Mouse (Mus musculus): Measurements from ENCODE around the gene Gpx6. TPM values are rescaled to one million over a fixed set of nuclear protein-coding genes. Genes with fewer than 3 reads are reported as not detected.

Gpx6 gene
- total RNA-seq, 1 experiment: 2.1 TPM

DNA sequence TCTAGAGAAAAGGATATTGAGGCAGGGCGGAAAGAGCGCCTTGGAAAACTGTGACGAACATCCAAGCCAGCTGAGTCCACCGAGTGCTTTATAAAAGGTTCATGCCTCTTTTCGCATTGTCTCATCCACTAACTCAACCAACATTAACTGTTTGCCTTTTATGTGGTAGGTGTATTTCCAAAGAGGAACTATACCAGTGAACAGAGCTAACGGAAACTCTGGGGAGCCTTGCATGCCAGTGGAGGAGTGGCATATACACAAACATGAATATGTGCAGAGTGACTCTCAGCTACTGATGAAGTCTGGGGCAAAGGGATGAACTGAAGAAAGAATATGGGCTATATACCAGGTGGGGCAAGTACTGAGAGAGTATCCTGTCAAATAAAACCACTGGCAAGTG is 11.5 kb downstream of the Gpx6 start:
- no peaks in the 10 kb centered on the region for H3K36me3 ChIP-seq (ENCODE audit: control insufficient read depth, insufficient read depth, low read length, poor library complexity, severe bottlenecking)
- no peaks in the 10 kb centered on the region for H3K4me1 ChIP-seq (ENCODE audit: control insufficient read depth in 2 of 2, insufficient read depth in 2 of 2, low read length in 2 of 2, poor library complexity in 1 of 2)
- no peaks in the 10 kb centered on the region for H3K9me3 ChIP-seq (ENCODE audit: control insufficient read depth, insufficient read depth, low read depth, low read length)
- H3K27ac ChIP-seq (ENCODE audit: insufficient read depth, low read depth, low read length, poor library complexity, severe bottlenecking): no peak overlapping the region
- H3K4me3 ChIP-seq (ENCODE audit: insufficient read depth in 1 of 2, low read depth in 1 of 2, low read length in 2 of 2, poor library complexity in 1 of 2, severe bottlenecking in 1 of 2): no peak overlapping the region
- in situ Hi-C loops (cut with MboI; ENCODE audit: low sequenced_read_pairs in 2 of 2, unreplicated experiment in 2 of 2): no loop called here
- DNase-seq (ENCODE audit: low read depth, low spot score): no peak
- no peak for TF ChIP-seq HCFC1 (IDR thresholded peaks at IDR 0.05; ENCODE audit: borderline replicate concordance, insufficient read depth, low read length)
- no peak for TF ChIP-seq CHD2 (IDR thresholded peaks at IDR 0.05; ENCODE audit: low read depth, low read length)
- no peak for TF ChIP-seq ZNF384 (IDR thresholded peaks at IDR 0.05; ENCODE audit: low read depth, low read length)
- no peak for TF ChIP-seq ZC3H11A (IDR thresholded peaks at IDR 0.05; ENCODE audit: borderline replicate concordance, low read depth, low read length)
- no peak for TF ChIP-seq MAFK (IDR thresholded peaks at IDR 0.05; ENCODE audit: insufficient read depth, low read depth, low read length)
- no peak overlapping the region for H3K9ac ChIP-seq (ENCODE audit: insufficient read depth, low read depth, low read length, poor library complexity, severe bottlenecking)

- peak overlapping the region; percentile 21 to 81; a peak in 2 of 4 replicates for H3K4me3 ChIP-seq (ENCODE audit: insufficient read depth in 1 of 2, low read depth in 1 of 2, low read length in 2 of 2, poor library complexity in 1 of 2, severe bottlenecking in 1 of 2)
- no peaks in the 10 kb centered on the region for H3K4me1 ChIP-seq (ENCODE audit: control insufficient read depth in 2 of 2, insufficient read depth in 2 of 2, low read length in 2 of 2, poor library complexity in 1 of 2)
- no peak overlapping the region for H3K9ac ChIP-seq (ENCODE audit: insufficient read depth, low read depth, low read length, poor library complexity, severe bottlenecking)
- TF ChIP-seq ZNF384 (IDR thresholded peaks at IDR 0.05; ENCODE audit: low read depth, low read length) (no peak), MAFK (IDR thresholded peaks at IDR 0.05; ENCODE audit: insufficient read depth, low read depth, low read length) (0 out of 2 replicates have a peak, but pooled peaks have one; percentile 49)
- H3K9me3 ChIP-seq (ENCODE audit: control insufficient read depth, insufficient read depth, low read depth, low read length): no peaks in the 10 kb centered on the region
- H3K36me3 ChIP-seq (ENCODE audit: control insufficient read depth, insufficient read depth, low read length, poor library complexity, severe bottlenecking): no peaks in the 10 kb centered on the region
- in situ Hi-C loops (cut with MboI; ENCODE audit: low sequenced_read_pairs in 2 of 2, unreplicated experiment in 2 of 2): no loop called here
- peak; percentile 71 for DNase-seq (ENCODE audit: low read depth, low spot score)
- no peak overlapping the region for H3K27ac ChIP-seq (ENCODE audit: insufficient read depth, low read depth, low read length, poor library complexity, severe bottlenecking)
Measured at GRCm38 (mm10) chr13:21326191-21326590, 14.3 kb downstream of the Gpx6 start.

DNA sequence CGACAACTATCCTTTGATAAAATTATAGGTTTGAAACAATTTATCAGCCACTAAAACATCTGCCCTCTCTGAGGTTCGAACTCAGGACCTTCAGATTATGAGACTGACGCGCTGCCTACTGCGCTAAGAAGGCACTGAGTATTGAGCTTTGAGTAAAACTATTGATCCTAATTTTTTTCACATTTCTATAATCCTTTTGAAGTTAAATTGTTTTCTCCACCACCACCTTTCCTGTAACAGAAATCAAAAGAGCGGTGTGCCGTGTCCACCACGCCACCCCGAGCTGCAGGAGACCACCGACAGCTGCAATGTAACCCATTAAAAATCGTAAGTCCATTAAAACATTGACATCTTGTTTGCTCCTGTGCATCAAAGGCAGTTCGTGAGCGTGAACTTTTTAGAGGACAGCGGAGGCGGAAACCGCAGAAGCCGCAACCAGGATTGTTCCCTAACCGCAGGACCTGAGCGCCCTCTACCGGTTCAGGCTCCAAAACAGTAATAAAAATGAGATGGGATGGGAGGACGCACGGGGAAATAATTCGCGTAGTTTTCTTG is 14.8 kb downstream of the Gpx6 start:
- peak; percentile 91 for DNase-seq (ENCODE audit: low read depth, low spot score)
- in situ Hi-C loops (cut with MboI; ENCODE audit: low sequenced_read_pairs in 2 of 2, unreplicated experiment in 2 of 2): no loop called here
- Histone ChIP-seq H3K4me1 (ENCODE audit: control insufficient read depth in 2 of 2, insufficient read depth in 2 of 2, low read length in 2 of 2, poor library complexity in 1 of 2) (no peaks in the 10 kb centered on the region), H3K9ac (ENCODE audit: insufficient read depth, low read depth, low read length, poor library complexity, severe bottlenecking) (peak overlapping the region; percentile 72), H3K27ac (ENCODE audit: insufficient read depth, low read depth, low read length, poor library complexity, severe bottlenecking) (no peak overlapping the region), H3K4me3 (ENCODE audit: insufficient read depth in 1 of 2, low read depth in 1 of 2, low read length in 2 of 2, poor library complexity in 1 of 2, severe bottlenecking in 1 of 2) (peak overlapping the region; percentile 81 to 86), H3K36me3 (ENCODE audit: control insufficient read depth, insufficient read depth, low read length, poor library complexity, severe bottlenecking) (no peaks in the 10 kb centered on the region), H3K9me3 (ENCODE audit: control insufficient read depth, insufficient read depth, low read depth, low read length) (no peaks in the 10 kb centered on the region)
- TF ChIP-seq HCFC1 (IDR thresholded peaks at IDR 0.05; ENCODE audit: borderline replicate concordance, insufficient read depth, low read length) (0 out of 2 replicates have a peak, but pooled peaks have one; percentile 44), ZNF384 (IDR thresholded peaks at IDR 0.05; ENCODE audit: low read depth, low read length) (no peak), MAFK (IDR thresholded peaks at IDR 0.05; ENCODE audit: insufficient read depth, low read depth, low read length) (peak; percentile 76), ZC3H11A (IDR thresholded peaks at IDR 0.05; ENCODE audit: borderline replicate concordance, low read depth, low read length) (peak; percentile 73), CHD2 (IDR thresholded peaks at IDR 0.05; ENCODE audit: low read depth, low read length) (no peak)

DNA sequence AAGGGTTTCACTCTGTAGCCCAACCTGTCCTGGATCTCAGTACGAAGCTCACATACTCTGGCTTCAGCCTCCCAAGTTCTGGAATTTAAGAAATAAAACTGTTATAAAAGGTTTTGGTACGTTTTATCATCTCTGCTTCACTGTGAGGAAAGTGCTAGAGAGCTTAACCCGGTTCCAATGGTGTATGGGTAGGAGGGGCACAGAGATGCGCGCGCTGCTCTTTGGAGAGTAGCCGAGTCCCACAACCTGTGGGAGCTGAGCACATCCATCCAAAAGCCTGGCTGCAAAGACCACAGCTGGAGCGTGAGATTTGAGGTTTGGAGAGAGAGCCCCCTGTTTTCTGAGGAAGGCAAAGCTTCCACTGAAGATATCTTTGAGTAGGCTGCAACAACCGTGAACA is 15.5 kb downstream of the Gpx6 start:
- peak; percentile 40 for DNase-seq (ENCODE audit: low read depth, low spot score)
- no peaks in the 10 kb centered on the region for H3K9me3 ChIP-seq (ENCODE audit: control insufficient read depth, insufficient read depth, low read depth, low read length)
- no peak overlapping the region for H3K27ac ChIP-seq (ENCODE audit: insufficient read depth, low read depth, low read length, poor library complexity, severe bottlenecking)
- H3K36me3 ChIP-seq (ENCODE audit: control insufficient read depth, insufficient read depth, low read length, poor library complexity, severe bottlenecking): no peaks in the 10 kb centered on the region
- no peak for TF ChIP-seq MAFK (IDR thresholded peaks at IDR 0.05; ENCODE audit: insufficient read depth, low read depth, low read length)
- TF ChIP-seq CHD2 (IDR thresholded peaks at IDR 0.05; ENCODE audit: low read depth, low read length): no peak
- H3K4me3 ChIP-seq (ENCODE audit: insufficient read depth in 1 of 2, low read depth in 1 of 2, low read length in 2 of 2, poor library complexity in 1 of 2, severe bottlenecking in 1 of 2): peak overlapping the region; percentile 81 to 86
- in situ Hi-C loops (cut with MboI; ENCODE audit: low sequenced_read_pairs in 2 of 2, unreplicated experiment in 2 of 2): no loop called here
- peak overlapping the region; percentile 35; the same call in 1 of the 2 replicates for H3K9ac ChIP-seq (ENCODE audit: insufficient read depth, low read depth, low read length, poor library complexity, severe bottlenecking)
- H3K4me1 ChIP-seq (ENCODE audit: control insufficient read depth in 2 of 2, insufficient read depth in 2 of 2, low read length in 2 of 2, poor library complexity in 1 of 2): no peaks in the 10 kb centered on the region

DNA sequence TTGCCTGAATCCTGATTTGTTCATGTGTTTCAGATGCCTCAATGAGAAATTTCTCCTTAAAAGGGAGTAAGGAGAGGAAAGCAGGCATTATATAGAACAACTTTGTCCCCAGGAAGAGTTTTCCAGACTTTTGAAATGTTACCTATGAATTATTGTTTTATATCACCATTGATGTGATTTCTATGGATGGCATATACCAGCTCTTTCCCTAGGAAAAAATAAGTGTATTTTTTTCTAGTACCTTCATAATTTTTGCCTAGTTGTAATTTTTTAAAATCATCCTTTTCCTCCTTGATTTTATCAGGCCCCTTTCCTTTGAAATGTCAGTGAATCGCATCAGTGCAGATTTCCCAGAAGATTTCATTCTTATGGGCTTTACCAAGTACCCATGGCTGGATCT is 34.7 kb downstream of the Gpx6 start, which contains the start of gene Olfr1367:
Olfr1367 (plus strand) TSS at position 301 of the 400 bp plus-strand sequence.
- no peaks in the 10 kb centered on the region for H3K9me3 ChIP-seq (ENCODE audit: control insufficient read depth, insufficient read depth, low read depth, low read length)
- in situ Hi-C loops (cut with MboI; ENCODE audit: low sequenced_read_pairs in 2 of 2, unreplicated experiment in 2 of 2): no loop called here
- no peak within 1 kb of the TSS for H3K4me3 ChIP-seq (ENCODE audit: insufficient read depth in 1 of 2, low read depth in 1 of 2, low read length in 2 of 2, poor library complexity in 1 of 2, severe bottlenecking in 1 of 2)
- H3K4me1 ChIP-seq (ENCODE audit: control insufficient read depth in 2 of 2, insufficient read depth in 2 of 2, low read length in 2 of 2, poor library complexity in 1 of 2): no peaks in the 10 kb centered on the region
- TF ChIP-seq ZC3H11A (IDR thresholded peaks at IDR 0.05; ENCODE audit: borderline replicate concordance, low read depth, low read length): no peak
- H3K27ac ChIP-seq (ENCODE audit: insufficient read depth, low read depth, low read length, poor library complexity, severe bottlenecking): no peak within 1 kb of the TSS
- no peak within 1 kb of the TSS for H3K9ac ChIP-seq (ENCODE audit: insufficient read depth, low read depth, low read length, poor library complexity, severe bottlenecking)
- no peak for DNase-seq (ENCODE audit: low read depth, low spot score)
- no peaks in the 10 kb centered on the region for H3K36me3 ChIP-seq (ENCODE audit: control insufficient read depth, insufficient read depth, low read length, poor library complexity, severe bottlenecking)

Measured in ES-E14 (cell line).